Mouse (Mus musculus) regulatory T cell (primary cell): ENCODE data around the gene Rptor.

Source experiments
- in situ Hi-C: fragments of 300-600 bp; cut with MboI, MseI; formaldehyde crosslinking; loops from one replicate; pipeline ENCODE4 v1.15.1; 2025; ENCODE audit warnings: high pct_unique_total_duplicates

Rptor gene

DNA sequence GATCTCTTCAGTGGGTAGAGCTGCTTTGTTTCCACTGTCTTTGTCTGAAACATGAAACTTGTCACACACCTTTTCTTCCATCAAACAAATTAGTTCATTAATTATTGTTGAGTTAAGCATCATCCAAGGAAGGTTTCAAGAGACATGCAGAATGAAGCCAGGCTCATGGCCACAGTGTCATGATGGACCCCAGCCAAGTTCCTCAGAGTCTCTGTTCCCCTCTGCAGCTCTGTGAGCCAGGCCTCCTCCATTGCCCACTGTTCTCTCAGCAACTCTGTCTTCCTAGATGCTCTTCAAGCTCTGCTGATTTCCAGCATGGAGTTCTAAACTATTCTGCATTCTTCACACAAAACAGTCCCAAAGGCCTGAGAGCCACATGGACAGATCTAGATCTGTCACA lies 85.3 kb downstream of the Rptor start:
- in situ Hi-C loops: no loop called here

DNA sequence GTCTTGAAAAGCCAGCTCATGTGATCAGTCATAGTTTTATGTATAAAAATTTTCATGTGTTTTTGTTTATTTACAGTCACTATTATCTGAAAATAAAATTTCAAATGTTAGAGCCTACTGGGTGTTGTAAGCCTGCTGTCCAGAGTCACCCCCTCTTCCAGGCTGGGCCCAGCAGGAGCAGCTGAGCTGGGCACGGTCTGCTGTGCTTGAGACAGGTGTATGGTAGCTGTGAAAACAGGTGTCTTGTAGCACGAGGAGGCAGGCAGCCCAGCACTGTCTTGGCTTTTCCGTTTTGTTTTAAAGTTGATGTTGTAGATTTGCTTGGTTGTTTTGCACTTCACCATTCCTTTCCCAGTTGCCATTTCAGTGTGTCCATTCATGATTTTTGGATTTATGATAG lies 87.2 kb downstream of the Rptor start:
- in situ Hi-C loops: no loop called here

DNA sequence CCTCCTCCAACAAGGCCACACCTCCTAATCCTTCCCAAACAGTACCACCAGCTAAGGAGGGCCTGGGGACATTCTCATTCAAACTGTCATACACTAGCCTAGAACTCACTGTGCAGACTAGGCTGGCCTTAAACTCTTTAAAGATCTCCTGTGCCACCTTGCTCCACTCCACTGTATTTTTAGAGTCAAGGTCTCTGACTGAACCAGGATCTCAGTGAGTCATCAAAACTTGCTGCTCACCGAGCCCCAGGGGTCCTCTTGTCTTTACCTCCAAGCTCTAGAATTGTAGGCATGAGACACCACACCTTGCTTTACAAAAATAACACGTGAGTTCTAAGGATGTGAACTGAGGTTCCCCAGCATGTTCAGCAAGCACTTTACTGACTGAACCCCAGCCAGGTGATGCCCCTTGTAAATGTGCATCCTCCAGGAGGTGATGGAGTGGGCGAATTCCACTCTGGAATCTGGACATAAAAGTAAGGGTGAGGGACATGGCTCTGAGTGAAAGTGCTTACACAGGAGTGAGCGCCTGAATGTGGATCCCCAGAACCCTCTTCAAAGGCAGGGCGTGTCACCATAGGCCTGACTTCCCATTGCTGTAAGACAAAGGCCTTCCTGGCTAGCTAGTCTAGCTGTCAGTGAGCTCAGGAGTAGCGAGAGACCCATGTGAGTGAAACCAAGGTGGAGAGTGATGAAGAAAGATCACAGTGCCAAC lies 89.6 kb downstream of the Rptor start:
- in situ Hi-C loops: no loop called here

DNA sequence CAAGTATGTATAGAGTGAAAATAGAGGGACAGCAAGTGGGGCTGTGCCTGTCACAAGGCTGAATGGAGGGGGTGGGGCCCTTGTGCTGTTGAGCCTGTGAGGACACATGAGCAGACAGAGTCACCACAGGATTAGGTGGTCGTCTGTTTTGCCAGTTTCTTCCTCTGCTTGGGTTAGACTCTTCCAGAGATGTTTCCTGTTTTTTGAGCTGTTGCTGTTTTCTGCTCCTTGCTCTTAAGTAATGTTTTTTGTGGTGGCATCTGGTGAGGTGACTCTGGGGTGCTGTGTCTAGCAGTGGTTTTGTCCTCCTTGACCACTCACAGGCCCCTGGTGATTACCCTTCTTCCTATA lies 90.2 kb downstream of the Rptor start:
- in situ Hi-C loops: no loop called here

DNA sequence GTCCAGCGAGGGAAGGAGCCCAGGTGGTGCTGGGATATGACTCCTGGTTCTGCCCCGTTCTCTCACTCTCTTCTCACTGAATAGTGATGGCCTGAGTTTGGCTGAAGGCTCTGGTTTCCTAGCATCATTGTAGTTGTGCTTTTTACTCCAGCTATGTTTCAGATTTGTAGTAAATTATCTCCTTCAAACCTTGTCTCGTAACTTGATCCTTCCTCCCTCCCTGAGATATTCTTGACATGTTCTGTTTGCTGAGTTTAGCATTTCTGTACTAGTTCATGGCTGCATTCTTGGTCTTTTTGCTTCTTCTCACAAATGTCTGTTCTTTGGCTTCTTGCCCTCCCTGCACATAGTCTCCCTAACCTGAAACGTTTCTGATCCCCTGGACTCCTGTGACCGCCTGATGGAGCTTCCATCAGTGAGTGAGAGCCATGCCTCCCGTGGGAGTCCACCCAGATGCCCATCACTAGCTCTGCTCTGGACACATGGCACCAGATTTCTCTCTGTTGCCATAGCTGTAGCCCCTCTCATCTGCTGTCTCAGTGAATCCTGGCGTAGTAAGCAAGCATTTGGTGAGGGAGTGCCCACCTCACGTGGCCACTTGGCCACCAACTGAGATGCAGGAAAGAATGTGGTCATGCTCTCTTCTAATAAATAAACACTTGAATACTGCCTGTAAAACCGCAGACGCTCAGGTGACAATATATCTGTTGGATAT lies 91.6 kb downstream of the Rptor start:
- in situ Hi-C loops: no loop called here

DNA sequence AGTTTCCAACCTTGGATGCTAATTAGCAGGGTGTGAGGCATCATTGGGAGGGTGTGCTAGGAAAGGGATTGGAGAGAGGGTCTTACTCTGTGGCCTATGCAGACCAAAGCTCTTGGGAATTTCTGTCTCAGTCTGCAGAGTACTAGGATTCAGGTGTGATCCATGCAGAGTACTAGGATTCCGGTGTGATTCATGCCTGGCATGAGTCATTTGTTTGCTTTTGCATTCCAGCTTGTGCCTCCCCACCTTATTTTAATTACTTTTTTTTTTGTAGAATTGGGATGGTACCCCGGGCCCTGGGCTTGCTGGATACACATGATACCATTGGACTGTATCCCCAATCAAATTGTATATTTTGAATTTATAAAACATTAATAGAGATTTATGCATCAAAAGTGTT lies 93.7 kb downstream of the Rptor start:
- in situ Hi-C loops: no loop called here

DNA sequence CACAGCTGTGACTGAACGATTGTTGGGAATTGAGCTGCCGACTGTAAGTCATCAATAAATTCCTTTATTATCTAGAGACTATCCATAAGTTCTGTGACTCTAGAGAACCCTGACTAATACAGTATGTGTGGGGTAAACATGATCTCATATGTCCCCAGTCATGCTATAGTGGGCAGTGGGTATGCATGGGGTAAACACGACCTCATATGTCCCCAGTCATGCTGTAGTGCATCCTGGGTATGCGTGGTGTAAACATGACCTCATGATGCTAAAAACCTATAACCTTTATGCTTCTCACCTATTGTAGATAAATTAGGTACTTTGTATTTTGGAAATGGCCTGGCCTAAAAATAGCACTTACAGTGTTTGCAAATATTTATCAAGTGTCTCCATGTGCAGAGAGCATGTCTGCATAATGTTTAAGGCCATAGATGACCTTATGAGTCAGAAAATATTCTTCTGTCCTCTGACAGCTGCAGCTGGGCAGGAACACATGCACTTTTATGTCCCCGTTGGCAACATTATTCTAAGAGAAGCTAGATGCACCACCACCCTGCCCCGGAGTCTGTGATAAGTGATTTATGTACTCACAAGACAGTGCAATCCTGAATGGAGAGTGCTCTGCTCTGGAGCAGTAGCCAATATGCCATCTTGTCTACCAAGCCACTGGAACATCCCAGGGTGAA lies 102.8 kb downstream of the Rptor start:
- in situ Hi-C loops: no loop called here

DNA sequence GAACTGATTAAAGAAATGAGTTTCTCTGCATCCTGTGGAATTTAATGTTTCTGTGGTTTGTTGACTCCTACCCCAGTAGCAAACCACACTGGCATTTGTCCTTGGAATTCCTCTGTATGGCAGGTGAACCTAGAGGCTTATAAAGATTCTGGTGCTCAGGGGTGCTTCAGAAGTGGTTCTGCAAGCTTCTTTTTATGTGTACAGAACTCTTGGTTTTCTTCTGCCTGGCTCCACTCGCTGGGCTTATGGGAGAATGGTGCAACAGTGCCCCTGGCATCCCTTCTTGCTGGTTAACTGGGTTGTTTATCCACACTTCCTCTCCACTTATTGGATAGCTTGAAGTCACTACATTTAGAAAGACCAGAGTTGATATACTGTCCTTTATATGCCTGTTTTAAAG lies 104.6 kb downstream of the Rptor start:
- in situ Hi-C loops: no loop called here

DNA sequence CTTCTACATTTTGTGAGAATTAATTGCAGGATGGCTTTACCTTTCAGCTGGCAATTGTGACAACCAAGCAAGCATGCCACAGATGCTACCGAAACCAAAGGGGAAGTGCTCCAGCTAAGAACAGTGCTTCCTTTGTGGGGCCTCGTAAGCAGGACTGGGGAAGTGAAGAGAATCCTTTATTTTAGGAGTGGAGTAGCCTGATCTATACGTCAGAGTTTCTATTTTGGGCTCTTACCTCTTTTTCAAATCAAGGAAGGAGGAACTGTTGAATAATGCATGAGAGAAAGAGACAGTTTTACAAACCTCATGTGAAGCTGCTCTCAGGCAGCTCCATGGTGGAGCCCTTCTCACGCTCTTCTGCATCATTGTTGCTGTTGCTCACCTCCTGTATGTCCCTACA lies 106.5 kb downstream of the Rptor start:
- in situ Hi-C loops: no loop called here

DNA sequence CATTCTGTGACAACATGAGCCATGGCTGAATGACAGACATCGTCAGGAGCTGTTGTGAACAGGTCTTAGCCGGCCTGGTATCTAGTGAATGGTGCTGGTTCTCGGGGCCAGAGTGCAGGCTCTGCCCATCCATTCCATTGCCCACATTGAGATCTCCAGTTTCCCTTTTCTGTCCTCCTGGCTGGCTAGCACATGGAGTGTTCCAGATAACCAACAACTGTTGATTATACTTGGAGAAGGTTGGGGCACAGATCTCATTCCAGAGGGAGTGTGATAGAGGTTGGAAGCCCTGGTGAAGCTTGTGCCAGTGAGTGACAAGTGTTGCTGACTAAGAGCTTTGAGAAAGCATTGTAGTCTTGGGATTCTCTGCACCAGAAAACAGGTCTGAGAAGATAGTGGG lies 107.6 kb downstream of the Rptor start:
- in situ Hi-C loops: no loop called here

DNA sequence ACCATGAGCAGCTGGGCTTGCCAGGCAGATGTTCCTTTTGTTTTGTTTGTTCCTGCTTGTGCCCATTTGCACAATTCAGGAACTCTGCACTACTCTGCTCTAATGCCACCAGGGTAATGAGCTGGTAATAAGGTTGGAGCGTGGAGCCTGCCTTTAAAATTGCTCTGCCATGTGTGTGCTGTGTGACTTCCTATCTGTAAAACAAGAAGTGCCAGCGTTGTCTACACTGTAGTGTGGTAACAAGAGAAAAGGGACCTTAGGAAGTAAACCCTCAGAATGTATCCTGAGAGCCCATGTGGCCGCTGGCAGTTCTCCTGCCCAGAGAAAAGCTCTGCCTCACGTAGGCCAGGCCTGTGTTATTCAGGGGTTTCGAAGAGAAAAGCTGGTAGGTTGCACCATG lies 108.1 kb downstream of the Rptor start:
- in situ Hi-C loops: no loop called here

DNA sequence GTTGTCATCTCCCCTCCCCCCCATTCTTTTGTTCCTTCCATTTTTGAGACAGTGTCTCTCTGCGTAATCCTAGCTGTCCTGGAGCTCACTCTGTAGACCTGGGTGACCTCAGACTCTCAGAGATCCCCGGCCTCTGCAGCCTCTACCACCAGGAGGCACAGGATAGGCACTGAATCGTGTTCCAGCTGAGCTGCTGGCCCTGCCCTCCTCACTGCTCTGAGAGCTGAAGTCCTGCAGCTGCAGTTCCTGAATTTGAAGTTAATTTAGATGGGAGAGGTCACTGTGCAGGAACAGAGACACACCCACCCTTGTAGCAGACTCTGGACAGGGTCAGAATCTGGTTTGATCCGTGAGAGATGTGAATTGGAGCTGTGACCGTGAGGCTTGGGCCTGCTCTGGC lies 112.7 kb downstream of the Rptor start:
- in situ Hi-C loops: no loop called here

DNA sequence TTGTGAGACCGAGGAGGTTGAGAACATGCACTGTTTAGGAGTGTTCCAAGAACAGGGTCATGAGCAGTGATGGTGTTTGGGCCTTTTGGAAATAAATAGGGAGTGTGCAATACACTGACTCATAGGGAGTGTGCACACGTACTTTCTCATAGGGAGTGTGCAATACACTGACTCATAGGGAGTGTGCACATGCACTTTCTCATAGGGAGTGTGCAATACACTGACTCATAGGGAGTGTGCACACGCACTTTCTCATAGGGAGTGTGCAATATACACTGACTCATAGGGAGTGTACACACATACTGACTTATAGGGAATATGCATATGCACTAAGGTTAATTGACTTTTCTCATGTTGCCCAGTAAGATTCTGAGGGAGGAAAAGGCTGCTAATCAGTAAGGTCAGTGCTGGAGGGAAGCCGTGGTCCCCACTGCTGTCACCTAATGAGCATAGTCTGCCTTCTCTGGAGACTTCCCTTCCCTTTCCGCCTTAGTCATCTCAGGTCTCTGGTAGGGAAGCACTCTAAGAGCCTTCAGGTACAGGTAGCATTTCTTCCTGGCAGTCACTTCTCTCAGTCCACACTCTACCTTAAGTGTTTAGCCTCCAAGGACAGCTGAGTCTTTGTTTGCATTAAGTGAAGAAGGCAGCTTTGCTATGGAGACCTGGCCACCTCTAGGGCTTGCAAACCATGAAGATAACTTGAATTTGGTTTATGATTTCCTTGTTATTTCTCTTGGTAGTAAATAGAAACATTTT lies 113.3 kb downstream of the Rptor start:
- in situ Hi-C loops: no loop called here

DNA sequence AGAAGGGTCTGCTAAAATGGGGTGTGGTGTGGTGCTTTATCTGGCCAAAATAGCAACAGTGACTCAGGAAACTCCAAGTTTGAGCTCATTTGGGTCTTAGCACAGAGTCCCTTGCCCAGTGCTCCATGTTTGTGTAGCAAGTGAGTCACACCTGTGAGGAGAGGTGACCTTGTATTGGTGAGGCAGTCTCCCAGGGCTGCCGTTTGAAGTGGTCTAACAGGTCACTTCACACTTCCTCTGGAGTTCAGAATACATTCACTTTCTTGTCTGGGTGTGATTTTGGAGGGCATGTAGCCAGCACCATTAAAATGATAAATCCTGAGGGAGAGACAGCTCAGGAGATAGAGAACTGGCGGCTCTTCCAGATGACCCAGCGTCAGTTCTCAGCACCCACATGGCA lies 115.4 kb downstream of the Rptor start:
- in situ Hi-C loops: no loop called here

DNA sequence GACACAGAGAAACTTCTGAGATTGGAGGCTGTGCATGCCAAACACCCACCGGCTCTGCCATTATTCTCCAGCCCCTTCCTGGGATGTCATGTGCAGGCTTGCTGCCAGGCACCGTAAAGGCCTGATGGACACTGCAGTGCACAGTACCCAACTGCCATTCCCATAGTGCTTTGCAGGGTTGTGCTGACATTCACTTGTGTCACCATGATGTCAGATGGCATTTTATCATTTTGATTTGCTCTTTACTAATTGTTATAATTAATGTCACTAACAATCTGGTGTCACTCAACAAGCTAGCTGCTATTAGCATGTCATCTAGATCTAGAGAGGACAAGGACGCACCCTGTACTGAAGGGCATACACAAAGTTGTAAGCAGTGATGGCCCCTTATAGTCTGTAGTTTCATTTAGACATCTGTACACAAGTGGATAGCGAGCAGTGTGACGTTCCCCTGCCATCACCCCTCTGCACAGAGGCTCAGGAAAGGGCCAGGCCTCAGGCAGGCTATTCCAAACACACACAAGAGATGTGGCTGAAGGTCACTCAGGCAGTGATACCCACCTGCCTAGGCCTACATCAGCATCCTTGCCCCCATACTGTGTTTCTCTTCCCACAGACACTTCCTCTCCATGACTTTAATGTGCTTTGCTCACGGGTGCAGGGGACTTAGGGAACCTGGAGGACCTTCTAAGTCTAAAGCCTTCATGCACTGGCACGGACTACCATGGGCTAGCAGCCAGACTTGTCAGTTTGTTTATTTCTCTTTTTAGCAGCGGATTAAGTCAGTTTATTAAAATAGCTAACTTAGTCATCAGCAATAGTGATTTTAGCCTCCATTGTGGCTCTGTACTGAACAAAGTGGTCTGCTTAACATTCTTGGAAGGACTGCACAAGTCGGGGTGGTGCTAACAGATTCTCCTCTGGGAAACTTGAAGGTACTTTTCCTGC lies 117.7 kb downstream of the Rptor start:
- in situ Hi-C loops: no loop called here

DNA sequence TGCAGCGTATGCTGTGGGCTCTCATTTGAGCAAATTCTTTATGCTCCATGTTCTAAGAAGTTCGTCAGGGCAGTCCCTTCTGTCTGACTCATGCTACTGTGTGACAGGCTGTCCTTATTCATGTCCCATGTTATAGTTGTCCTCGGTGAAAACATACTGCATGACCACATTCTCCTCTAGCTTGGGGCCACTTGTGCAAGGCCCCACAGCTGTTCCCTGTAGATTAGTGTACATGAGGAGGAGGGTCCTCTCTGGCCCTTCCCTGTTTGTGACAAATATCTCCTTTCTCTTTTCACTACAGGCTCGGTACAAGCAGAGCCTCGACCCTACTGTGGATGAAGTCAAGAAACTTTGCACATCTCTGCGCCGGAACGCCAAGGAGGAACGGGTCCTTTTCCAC lies 122.0 kb downstream of the Rptor start:
- in situ Hi-C loops: loop anchor here (5.0 kb wide), 1 partner anchor 47 kb away; no protein-coding TSS in a partner anchor

DNA sequence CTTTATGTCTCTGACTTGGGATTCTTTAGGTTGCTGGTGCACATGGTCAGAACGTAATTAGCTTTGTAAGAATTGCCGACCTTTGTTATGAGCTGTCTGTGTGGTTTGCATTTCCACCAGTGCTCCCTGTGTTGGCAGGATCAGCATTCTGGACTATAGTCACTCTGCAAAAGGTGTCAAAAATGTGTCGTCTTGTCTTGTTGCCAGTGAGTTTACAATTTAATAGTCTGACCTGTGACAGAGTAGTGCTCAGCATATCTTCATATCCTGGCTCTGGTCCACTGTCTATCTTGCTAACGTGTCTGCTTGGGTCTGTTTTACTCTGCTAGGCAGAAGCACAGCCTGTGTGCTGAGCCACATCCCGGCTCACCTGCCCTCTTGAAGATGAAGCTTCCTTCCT lies 128.7 kb downstream of the Rptor start:
- in situ Hi-C loops: no loop called here

DNA sequence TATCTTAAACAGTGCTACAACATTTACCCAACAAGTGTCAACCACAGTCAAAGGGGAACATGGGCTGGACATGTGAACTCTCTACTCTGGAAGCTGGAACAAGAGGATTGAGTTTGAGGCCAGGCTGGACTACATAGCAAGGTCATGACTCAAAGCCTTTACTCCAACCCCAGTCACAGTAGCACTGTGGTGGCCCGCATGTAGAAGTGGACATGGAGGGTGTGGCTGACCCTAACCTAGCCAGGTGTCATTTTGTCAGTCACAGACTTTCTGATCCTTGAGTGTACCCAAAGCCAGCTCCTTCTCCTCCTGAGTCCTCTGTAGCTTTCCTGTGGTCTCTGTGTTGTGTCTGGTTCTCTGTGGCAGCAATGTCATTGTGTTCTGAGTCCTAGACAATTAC lies 129.7 kb downstream of the Rptor start:
- in situ Hi-C loops: no loop called here

DNA sequence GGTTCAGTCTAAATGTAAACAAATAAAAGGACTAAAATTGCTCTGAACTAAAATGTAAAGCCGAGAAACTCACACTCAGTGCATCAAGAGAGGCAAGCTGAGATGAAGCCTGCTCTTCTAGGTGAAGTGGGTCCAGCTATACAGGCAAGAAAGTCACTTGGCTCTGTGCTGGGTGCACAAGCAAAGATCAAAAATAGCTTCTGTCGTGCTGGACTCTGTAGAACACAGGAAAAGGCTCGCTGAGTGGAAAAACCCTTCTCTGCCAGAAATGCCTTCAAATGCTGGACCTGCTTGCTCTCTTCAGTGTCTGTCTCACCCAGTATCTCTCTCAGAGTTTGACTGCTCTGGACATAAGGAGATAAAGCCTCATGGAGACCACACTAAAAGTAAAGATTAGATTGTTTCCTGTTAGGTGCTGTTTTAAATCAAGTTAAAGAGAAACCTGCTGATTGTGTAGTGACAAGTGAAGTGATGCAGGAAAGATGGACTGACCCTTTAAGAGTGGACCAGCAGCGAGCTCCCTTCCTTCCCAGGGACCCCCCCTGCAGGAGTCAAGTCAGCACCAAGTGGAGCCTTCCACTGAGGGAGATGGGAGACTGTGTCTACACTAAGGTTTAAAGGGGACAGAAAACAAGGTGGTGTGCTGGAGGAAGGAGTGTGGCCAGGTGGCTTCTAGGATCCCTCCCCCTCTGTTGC lies 130.4 kb downstream of the Rptor start:
- in situ Hi-C loops: no loop called here

DNA sequence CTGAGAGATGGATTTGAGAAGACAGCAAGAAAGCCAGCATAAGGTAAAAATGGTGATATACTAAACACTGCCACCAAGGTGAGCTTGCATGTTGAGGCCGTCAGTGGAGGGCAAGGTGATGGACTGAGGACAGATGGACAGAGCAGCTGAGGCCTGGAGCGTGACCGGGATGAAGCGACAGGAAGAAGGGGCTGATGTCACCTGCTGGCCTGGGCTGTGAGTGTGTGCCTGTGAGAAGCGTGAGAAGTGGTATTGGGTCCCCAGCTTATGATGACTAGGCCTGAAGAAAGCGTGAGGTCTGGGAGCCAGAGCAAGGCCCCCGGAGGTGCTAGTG lies 130.9 kb downstream of the Rptor start:
- in situ Hi-C loops: no loop called here

DNA sequence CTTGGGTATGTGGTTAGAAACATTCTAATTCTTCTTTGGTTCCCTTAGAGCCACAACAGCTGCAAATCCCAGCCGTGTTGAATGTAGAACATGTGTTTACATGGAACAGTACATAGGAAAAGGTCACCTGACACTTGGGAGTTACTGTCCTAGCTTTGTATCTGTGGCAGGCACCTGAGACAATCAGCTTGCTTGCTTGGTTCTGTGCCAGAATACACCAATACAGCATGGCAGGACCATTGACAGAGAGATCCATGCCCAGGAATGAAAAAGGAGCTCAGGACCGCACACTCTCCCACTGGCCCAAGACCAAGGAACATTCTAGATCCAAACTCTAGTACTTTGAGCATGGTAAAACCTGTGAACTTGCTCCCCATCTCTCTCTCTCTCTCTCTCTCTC lies 132.4 kb downstream of the Rptor start:
- in situ Hi-C loops: no loop called here
